In genomic region chr5:114067543-114067942, GRCm38 (mm10) we compare ENCODE assay signal across 32 mouse cellular contexts. TPM values are rescaled to one million over a fixed set of nuclear protein-coding genes. Genes with fewer than 3 reads are reported as not detected.
"Had no signal": no experiment of that assay in that cellular context is flagged by ENCODE, and none has a peak within 500 bp of the region (broad histone marks: within the 10 kb centered on the region; RNA-seq: fewer than 3 reads in every experiment).

No protein-coding gene starts in this region.

- H3K36me3 ChIP-seq: embryonic facial prominence, embryonic 10.5 days; embryonic facial prominence, embryonic 12.5 days; embryonic facial prominence, embryonic 13.5 days; embryonic facial prominence, embryonic 15.5 days; forebrain, embryonic 10.5 days had no signal

- H3K27ac ChIP-seq: embryonic facial prominence, embryonic 10.5 days; embryonic facial prominence, embryonic 12.5 days; embryonic facial prominence, embryonic 13.5 days; embryonic facial prominence, embryonic 15.5 days; forebrain, embryonic 10.5 days; forebrain, embryonic 12.5 days; forebrain, embryonic 13.5 days; forebrain, embryonic 15.5 days; gastrocnemius, adult 2 months; heart, adult 2 months had no signal

- H3K4me2 ChIP-seq: embryonic facial prominence, embryonic 12.5 days; embryonic facial prominence, embryonic 13.5 days; embryonic facial prominence, embryonic 15.5 days; forebrain, embryonic 12.5 days; forebrain, embryonic 13.5 days; forebrain, embryonic 15.5 days had no signal

- H3K4me3 ChIP-seq: embryonic facial prominence, embryonic 10.5 days; embryonic facial prominence, embryonic 12.5 days; embryonic facial prominence, embryonic 13.5 days; embryonic facial prominence, embryonic 15.5 days; erythroblast, embryonic 14.5 days; forebrain, embryonic 10.5 days; forebrain, embryonic 12.5 days; forebrain, embryonic 13.5 days; forebrain, embryonic 15.5 days; gastrocnemius, adult 2 months; heart, adult 2 months had no signal

- H3K9ac ChIP-seq: embryonic facial prominence, embryonic 12.5 days; embryonic facial prominence, embryonic 13.5 days; embryonic facial prominence, embryonic 15.5 days; forebrain, embryonic 12.5 days; forebrain, embryonic 13.5 days; forebrain, embryonic 15.5 days; forebrain, postnatal 0 days had no signal

- H3K9me3 ChIP-seq: embryonic facial prominence, embryonic 12.5 days; embryonic facial prominence, embryonic 15.5 days; forebrain, embryonic 10.5 days; forebrain, embryonic 12.5 days; forebrain, embryonic 15.5 days had no signal

- H3K4me1 ChIP-seq: embryonic facial prominence, embryonic 12.5 days; embryonic facial prominence, embryonic 13.5 days; embryonic facial prominence, embryonic 15.5 days; forebrain, embryonic 13.5 days; forebrain, embryonic 15.5 days had no signal

- DNase-seq: cerebellum, adult 8-10 months; cerebellum, adult 9-10 months; cerebellum, adult 9-11 months; cerebellum, postnatal 10 days; cerebellum, postnatal 14 days; cerebellum, postnatal 25 days; cerebellum, postnatal 36 days; embryo, embryonic 11 days; forebrain, postnatal 0 days; gastrocnemius, adult 2 months; gastrocnemius, postnatal 10 days; gastrocnemius, postnatal 14 days; gastrocnemius, postnatal 25 days; gastrocnemius, postnatal 36 days; heart, adult 11 months; heart, adult 18-20 months; heart, adult 2 months had no signal

- H3K27me3 ChIP-seq: embryonic facial prominence, embryonic 12.5 days; embryonic facial prominence, embryonic 13.5 days; embryonic facial prominence, embryonic 15.5 days; forebrain, embryonic 12.5 days; forebrain, embryonic 13.5 days; forebrain, embryonic 15.5 days had no signal

RNA-seq across cellular contexts. Expression of gene Svop, which starts 23.8 kb away (rescaled TPM):
- total RNA-seq: common myeloid progenitor, adult 5-6 weeks; gastrocnemius, adult 18-20 months; gastrocnemius, adult 2 months; gastrocnemius, adult 8-10 months; gastrocnemius, postnatal 14 days; gastrocnemius, postnatal 25 days; gastrocnemius, postnatal 36 days; gastrocnemius, postnatal 4 days; granulocyte monocyte progenitor cell, adult 5-6 weeks; heart, adult 18-20 months; heart, adult 2 months; heart, adult 8-10 months had no signal
- polyA plus RNA-seq: erythroblast, embryonic 14.5 days had no signal
